Mouse (Mus musculus): ENCODE data around the gene Pheta2.
"Not testable (repeated sequence)": the region's sequence is repeated elsewhere in the genome, so short reads cannot be mapped to it uniquely, and the experiment has no call there.

Gene Pheta2

GRCm38 (mm10) chr15:82368146-82368545, 29.4 kb downstream of the Pheta2 start:
- DNase-seq (ENCODE audit: extremely low read depth, low read depth, low spot score), result no peak

DNA sequence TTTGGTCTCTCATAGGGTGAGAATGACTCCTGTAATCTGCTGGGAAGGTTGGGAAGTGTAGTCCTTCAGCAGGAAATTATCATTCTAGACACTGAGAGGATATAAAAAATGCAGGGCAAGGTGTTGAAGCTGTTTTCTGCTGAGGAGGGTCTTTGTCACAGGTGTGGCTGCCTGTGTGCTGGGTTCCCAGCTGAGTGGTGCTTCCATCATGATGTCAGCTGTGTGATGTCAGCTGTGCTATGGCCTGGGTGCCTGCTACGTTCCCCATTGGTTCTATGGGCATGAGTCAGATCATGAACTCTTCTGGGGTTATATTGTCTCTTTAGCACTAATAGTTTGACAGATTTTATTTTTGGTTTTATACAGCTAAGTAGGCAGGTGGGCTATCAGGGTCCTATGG, 30.1 kb downstream of the Pheta2 start:
- DNase-seq (ENCODE audit: extremely low read depth, low read depth, low spot score), result no peak

DNA sequence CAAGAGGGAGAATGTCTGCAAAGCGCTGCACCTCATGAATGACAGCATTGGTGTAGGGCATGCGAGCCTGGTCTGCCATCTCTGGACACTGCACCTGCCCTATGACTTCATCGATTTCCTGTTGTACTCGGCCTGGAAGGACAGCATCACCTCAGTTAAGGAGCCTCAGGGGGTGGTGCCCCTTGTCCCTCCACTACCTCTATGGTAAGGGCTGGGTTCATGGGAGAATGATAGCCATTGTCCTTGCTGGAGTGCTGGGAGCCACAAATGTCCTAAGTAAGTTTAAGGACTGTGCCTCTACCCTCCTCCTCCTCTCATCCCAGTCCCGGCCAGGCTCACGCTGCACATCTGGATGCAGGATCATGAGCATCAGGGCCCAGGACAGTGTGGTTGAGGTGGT, 33.7 kb downstream of the Pheta2 start:
- no peak for DNase-seq (ENCODE audit: extremely low read depth, low read depth, low spot score)

- DNase-seq (ENCODE audit: extremely low read depth, low read depth, low spot score), result no peak
Measured at GRCm38 (mm10) chr15:82372991-82373390, 34.2 kb downstream of the Pheta2 start.

DNA sequence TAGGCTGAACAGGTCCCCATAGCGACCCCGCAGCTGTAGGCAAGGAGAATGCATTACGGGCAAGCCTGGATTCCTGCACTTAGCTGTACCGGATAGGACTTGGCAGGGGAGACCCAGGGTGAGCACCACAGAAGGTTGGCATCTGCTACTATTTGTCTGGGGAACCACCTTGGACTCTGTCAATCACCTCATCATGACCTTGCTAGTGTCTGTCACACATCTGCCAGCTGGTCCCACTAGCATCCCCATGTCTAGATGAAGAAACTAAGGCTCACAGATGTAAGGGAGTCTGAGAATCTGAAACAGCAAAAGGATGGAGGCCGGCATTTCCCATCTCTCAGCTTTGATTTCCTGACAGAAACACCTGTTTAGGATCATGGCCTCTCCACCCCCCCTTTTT, 35.7 kb downstream of the Pheta2 start:
- no peak for DNase-seq (ENCODE audit: extremely low read depth, low read depth, low spot score)

GRCm38 (mm10) chr15:82375855-82376254, 37.1 kb downstream of the Pheta2 start:
- DNase-seq (ENCODE audit: extremely low read depth, low read depth, low spot score), result no peak

- DNase-seq (ENCODE audit: extremely low read depth, low read depth, low spot score), result no peak
Measured at GRCm38 (mm10) chr15:82376393-82377138, 37.8 kb downstream of the Pheta2 start.

- no peak for DNase-seq (ENCODE audit: extremely low read depth, low read depth, low spot score)
Measured at GRCm38 (mm10) chr15:82377701-82378100, 39.0 kb downstream of the Pheta2 start.

- DNase-seq (ENCODE audit: extremely low read depth, low read depth, low spot score), result no peak
Measured at GRCm38 (mm10) chr15:82378261-82379180, 39.8 kb downstream of the Pheta2 start.

GRCm38 (mm10) chr15:82379511-82379870, 40.7 kb downstream of the Pheta2 start:
- DNase-seq (ENCODE audit: extremely low read depth, low read depth, low spot score), result no peak

- no peak for DNase-seq (ENCODE audit: extremely low read depth, low read depth, low spot score)
Measured at GRCm38 (mm10) chr15:82379871-82380713, 41.4 kb downstream of the Pheta2 start, which contains the start of gene Cyp2d22. Gene Cyp2d22 (minus strand): TSS chr15:82380260.

GRCm38 (mm10) chr15:82380714-82381062, 41.9 kb downstream of the Pheta2 start:
- no peak for DNase-seq (ENCODE audit: extremely low read depth, low read depth, low spot score)

- DNase-seq (ENCODE audit: extremely low read depth, low read depth, low spot score), result no peak
Measured at GRCm38 (mm10) chr15:82382441-82382840, 43.7 kb downstream of the Pheta2 start.

- DNase-seq (ENCODE audit: extremely low read depth, low read depth, low spot score), result no peak
Measured at GRCm38 (mm10) chr15:82385729-82386128, 47.0 kb downstream of the Pheta2 start.

DNA sequence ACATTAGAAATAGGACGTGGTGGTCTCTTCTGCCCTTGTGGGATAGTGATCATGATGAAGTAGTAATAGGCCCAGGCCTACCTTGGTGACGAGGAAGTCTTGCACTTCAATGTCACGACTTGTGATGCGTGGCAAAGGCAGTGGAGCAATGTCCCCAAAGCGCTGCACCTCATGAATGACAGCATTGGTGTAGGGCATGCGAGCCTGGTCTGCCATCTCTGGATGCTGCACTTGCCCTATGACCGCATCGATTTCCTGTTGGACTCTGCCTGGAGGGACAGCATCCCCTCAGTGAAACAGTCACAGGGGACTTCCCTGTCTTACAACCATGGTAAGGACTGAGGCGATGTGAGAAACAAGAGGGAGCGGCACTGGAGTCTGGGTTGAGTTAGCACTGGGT, 51.2 kb downstream of the Pheta2 start:
- DNase-seq (ENCODE audit: extremely low read depth, low read depth, low spot score), result not testable (repeated sequence)

GRCm38 (mm10) chr15:82393922-82394321, 55.2 kb downstream of the Pheta2 start, which contains the start of gene Cyp2d11:
Gene Cyp2d11 (minus strand): TSS chr15:82394022.
- DNase-seq (ENCODE audit: extremely low read depth, low read depth, low spot score), result not testable (repeated sequence)

All from fat pad, adult 2 months (tissue).